Comparison of ENCODE assay signal across 8 mouse cellular contexts in genomic region chr3:93556599-93556998, GRCm38 (mm10). TPM values are rescaled to one million over a fixed set of nuclear protein-coding genes. Genes with fewer than 3 reads are reported as not detected.
DNase-seq lines count a peak whose midpoint lies in the region; ATAC-seq and TF ChIP-seq lines count a peak whose summit lies in the region.

No protein-coding gene starts in this region.

- H3K36me3 ChIP-seq in lung, postnatal 0 days (ENCODE audit: insufficient read depth, low read length) = peaks cover 6% of the 10 kb centered on the region; the same call in 1 of the 2 replicates
- peaks cover 21% of the 10 kb centered on the region for H3K36me3 ChIP-seq in intestine, postnatal 0 days (ENCODE audit: control insufficient read depth, insufficient read depth)
- H3K36me3 ChIP-seq in stomach, embryonic 15.5 days = no peaks in the 10 kb centered on the region

- TF ChIP-seq CTCF in lung, postnatal 0 days (IDR thresholded peaks at IDR 0.05) = no peak
- TF ChIP-seq CTCF in lung, adult 2 months (IDR thresholded peaks at IDR 0.05; ENCODE audit: insufficient read depth, low read length) = no peak
- TF ChIP-seq CTCF in intestine, postnatal 0 days (IDR thresholded peaks at IDR 0.05; ENCODE audit: low read depth) = no peak

- H3K9ac ChIP-seq in lung, postnatal 0 days (replicated peaks; ENCODE audit: low read depth) = no peak overlapping the region; the same call in 1 of the 2 replicates
- peak overlapping the region; percentile 84; the same call in 1 of the 2 replicates for H3K9ac ChIP-seq in intestine, postnatal 0 days (ENCODE audit: low read depth, low read length)
- H3K9ac ChIP-seq in stomach, embryonic 15.5 days = 0 out of 2 replicates have a peak overlapping the region, but pooled peaks have one; percentile 1

- H3K9me3 ChIP-seq in lung, postnatal 0 days (ENCODE audit: low read length) = no peaks in the 10 kb centered on the region
- H3K9me3 ChIP-seq in intestine, postnatal 0 days (ENCODE audit: control insufficient read depth) = no peaks in the 10 kb centered on the region
- no peaks in the 10 kb centered on the region for H3K9me3 ChIP-seq in stomach, embryonic 15.5 days

- peak overlapping the region; percentile 78 for H3K4me2 ChIP-seq in lung, postnatal 0 days (replicated peaks; ENCODE audit: low read depth, low read length)
- peak overlapping the region; percentile 87 for H3K4me2 ChIP-seq in intestine, postnatal 0 days (replicated peaks; ENCODE audit: low read depth)
- peak overlapping the region; percentile 74 for H3K4me2 ChIP-seq in stomach, embryonic 15.5 days

- peak overlapping the region; percentile 61 for H3K4me3 ChIP-seq in lung, postnatal 0 days (ENCODE audit: low read depth, low read length)
- no peak overlapping the region for H3K4me3 ChIP-seq in lung, adult 2 months (replicated peaks; ENCODE audit: extremely low read depth, low read depth, low read length)
- H3K4me3 ChIP-seq in intestine, postnatal 0 days (ENCODE audit: low read depth, low read length) = peak overlapping the region; percentile 81
- H3K4me3 ChIP-seq in stomach, embryonic 15.5 days (replicated peaks) = peak overlapping the region; percentile 63

- ATAC-seq in lung, postnatal 0 days = no peak
- ATAC-seq in intestine, postnatal 0 days = no peak
- ATAC-seq in stomach, embryonic 15.5 days (ENCODE audit: insufficient read depth, low FRiP score, low read depth) = no peak

- H3K27ac ChIP-seq in lung, postnatal 0 days (ENCODE audit: low read length) = peak overlapping the region; percentile 94
- H3K27ac ChIP-seq in intestine, postnatal 0 days (ENCODE audit: low read depth, low read length) = peak overlapping the region; percentile 97
- peak overlapping the region; percentile 93; the same call in 1 of the 2 replicates for H3K27ac ChIP-seq in stomach, embryonic 15.5 days

- DNase-seq in adrenal gland, postnatal 14 days = peak; percentile 25
- no peak for DNase-seq in adrenal gland, postnatal 10 days
- peak; percentile 23 for DNase-seq in lung, postnatal 0 days (ENCODE audit: low spot score)
- DNase-seq in lung, adult 2 months = no peak
- no peak for DNase-seq in left cerebral cortex, adult 18-20 months (ENCODE audit: low spot score in 2 of 2)
- DNase-seq in lung, postnatal 25 days (ENCODE audit: low spot score) = no peak

- TF ChIP-seq POLR2A in lung, adult 2 months (IDR thresholded peaks at IDR 0.05; ENCODE audit: borderline replicate concordance, extremely low read depth, low read depth, low read length) = no peak

- TF ChIP-seq EP300 in lung, postnatal 0 days (IDR thresholded peaks at IDR 0.05) = no peak

- H3K27me3 ChIP-seq in lung, postnatal 0 days (replicated peaks; ENCODE audit: insufficient read depth, low read length) = no peaks in the 10 kb centered on the region
- no peaks in the 10 kb centered on the region for H3K27me3 ChIP-seq in intestine, postnatal 0 days (replicated peaks; ENCODE audit: control insufficient read depth, insufficient read depth, low read length)
- H3K27me3 ChIP-seq in stomach, embryonic 15.5 days (replicated peaks) = no peaks in the 10 kb centered on the region

- peaks cover 6% of the 10 kb centered on the region for H3K4me1 ChIP-seq in lung, postnatal 0 days (ENCODE audit: insufficient read depth, low read depth, low read length)
- H3K4me1 ChIP-seq in lung, adult 2 months (ENCODE audit: control insufficient read depth, insufficient read depth, low read length) = peaks cover 25% of the 10 kb centered on the region
- peaks cover 21% of the 10 kb centered on the region for H3K4me1 ChIP-seq in intestine, postnatal 0 days (replicated peaks; ENCODE audit: control insufficient read depth, insufficient read depth, low read length)
- H3K4me1 ChIP-seq in stomach, embryonic 15.5 days = peaks cover 16% of the 10 kb centered on the region

- 6% methylated on average over 1 of the region's 1 CpGs for WGBS in lung, postnatal 0 days
- WGBS in lung, adult 2 months = 0% methylated on average over 1 of the region's 1 CpGs
- 29% methylated on average over 1 of the region's 1 CpGs for WGBS in intestine, postnatal 0 days
- WGBS in stomach, embryonic 15.5 days = 20% methylated on average over 1 of the region's 1 CpGs

RNA-seq across cellular contexts. Expression of gene S100a10, which starts 1.7 kb away (rescaled TPM):
- 166 and 194 TPM in 2 replicates for total RNA-seq in adrenal gland, postnatal 14 days (2021)
- total RNA-seq in adrenal gland, postnatal 10 days (2021) = 100 to 1,000 TPM; 204 to 207 TPM
- 395 and 447 TPM in 2 replicates for polyA plus RNA-seq in lung, postnatal 0 days (2015; fragmentation: Nextera tagmentation; extraction: Ambion mirVana)
- polyA plus RNA-seq in lung, adult 2 months (2012; rRNA removed) = 61.1 and 79.5 TPM in 2 replicates
- polyA plus RNA-seq in intestine, postnatal 0 days (2015; fragmentation: Nextera tagmentation; extraction: Ambion mirVana) = 733 and 887 TPM in 2 replicates
- 444 and 470 TPM in 2 replicates for polyA plus RNA-seq in stomach, embryonic 15.5 days (2015; fragmentation: Nextera tagmentation; extraction: Ambion mirVana)
- 10 to 100 TPM; 47.3 to 49.9 TPM for total RNA-seq in left cerebral cortex, adult 18-20 months (2021)

RNA-seq across cellular contexts. Expression of gene S100a11, which starts 36.3 kb away (rescaled TPM):
- 217 and 219 TPM in 2 replicates for total RNA-seq in adrenal gland, postnatal 14 days (2021)
- total RNA-seq in adrenal gland, postnatal 10 days (2021) = 100 to 1,000 TPM; 210 to 249 TPM
- polyA plus RNA-seq in lung, postnatal 0 days (2015; fragmentation: Nextera tagmentation; extraction: Ambion mirVana) = 2,427 and 2,513 TPM in 2 replicates
- polyA plus RNA-seq in lung, adult 2 months (2012; rRNA removed) = 232 and 357 TPM in 2 replicates
- polyA plus RNA-seq in intestine, postnatal 0 days (2015; fragmentation: Nextera tagmentation; extraction: Ambion mirVana) = 965 and 1,093 TPM in 2 replicates
- 1,455 and 1,609 TPM in 2 replicates for polyA plus RNA-seq in stomach, embryonic 15.5 days (2015; fragmentation: Nextera tagmentation; extraction: Ambion mirVana)
- total RNA-seq in left cerebral cortex, adult 18-20 months (2021) = 10 to 100 TPM in 1 of 2 experiments, 1 to 10 TPM in 1; 7.2 to 14.6 TPM

Comparison
In these comparisons a context has a peak if more than half of its experiments do, and no peak if none do; other contexts are left out.
1. DNase-seq: peak in adrenal gland, postnatal 14 days (single experiment) and lung, postnatal 0 days (single experiment); none in adrenal gland, postnatal 10 days (single experiment), lung, adult 2 months (single experiment), left cerebral cortex, adult 18-20 months (0 of 2) and lung, postnatal 25 days (single experiment).
2. Peak in every context shown above with its lines, with median percentiles within 50 percentile points of each other: H3K27ac ChIP-seq and H3K4me2 ChIP-seq.